25 mouse cellular contexts compared by ENCODE assay signal in the genomic region with DNA sequence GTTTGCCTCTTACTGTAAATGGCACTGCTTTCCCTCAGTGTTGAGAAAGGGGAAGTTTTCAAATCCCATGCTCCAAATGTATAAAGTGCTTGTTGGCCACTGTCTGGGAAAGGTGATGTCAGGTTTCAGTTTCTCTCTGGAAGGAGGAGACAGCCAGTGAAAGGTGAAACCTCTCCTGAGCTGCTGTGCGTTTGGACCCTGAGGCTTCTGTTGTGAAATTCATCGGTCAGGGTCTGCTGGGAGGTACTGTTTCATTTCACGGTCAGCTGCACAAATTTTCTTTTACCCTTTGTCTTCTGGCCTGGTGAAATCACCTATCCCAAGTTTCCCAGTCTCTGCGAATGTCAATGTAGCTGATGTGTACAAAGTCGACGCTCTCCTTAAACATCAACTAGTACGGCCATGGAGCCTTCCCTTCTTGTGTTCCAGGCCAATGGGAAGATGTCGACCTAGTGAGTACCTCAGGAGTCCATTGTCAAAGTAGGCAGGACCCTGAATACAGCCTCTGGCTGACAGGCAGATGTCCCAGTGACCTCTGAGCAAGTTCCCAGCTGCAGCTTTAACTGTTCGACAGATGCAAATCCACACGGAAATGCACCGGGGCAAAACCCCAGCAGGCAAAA.
"Had no signal": no experiment of that assay in that cellular context is flagged by ENCODE, and none has a peak within 500 bp of the region (broad histone marks: within the 10 kb centered on the region; RNA-seq: fewer than 3 reads in every experiment).

No protein-coding gene starts in this region.

- H3K4me2 ChIP-seq: limb, embryonic 12.5 days; limb, embryonic 15.5 days; liver, embryonic 11.5 days; lung, embryonic 14.5 days; midbrain, embryonic 13.5 days; neural tube, embryonic 13.5 days had no signal

- DNase-seq: kidney, postnatal 10 days; kidney, postnatal 36 days; left cerebral cortex, postnatal 4 days; lung, embryonic 14.5 days; lung, postnatal 36 days; right cerebral cortex, adult 18-20 months; right cerebral cortex, postnatal 14 days; right cerebral cortex, postnatal 4 days; thymus, adult 2 months; thymus, postnatal 14 days; thymus, postnatal 4 days had no signal

- H3K9ac ChIP-seq: limb, embryonic 12.5 days; limb, embryonic 15.5 days; liver, embryonic 14.5 days; lung, embryonic 14.5 days; midbrain, embryonic 13.5 days; neural tube, embryonic 13.5 days had no signal

- H3K9me3 ChIP-seq: limb, embryonic 12.5 days; limb, embryonic 15.5 days; megakaryocyte, embryonic 14.5 days; midbrain, embryonic 10.5 days; midbrain, embryonic 13.5 days; neural tube, embryonic 13.5 days had no signal

- H3K4me3 ChIP-seq: limb, embryonic 12.5 days; limb, embryonic 15.5 days; megakaryocyte, embryonic 14.5 days; midbrain, embryonic 10.5 days; midbrain, embryonic 13.5 days; myocyte; neural tube, embryonic 13.5 days had no signal

- H3K27me3 ChIP-seq: limb, embryonic 12.5 days; limb, embryonic 15.5 days; megakaryocyte, embryonic 14.5 days; midbrain, embryonic 13.5 days; neural tube, embryonic 13.5 days had no signal

- H3K4me1 ChIP-seq: limb, embryonic 15.5 days; midbrain, embryonic 10.5 days; midbrain, embryonic 13.5 days; neural tube, embryonic 13.5 days had no signal

- H3K27ac ChIP-seq: limb, embryonic 12.5 days; limb, embryonic 15.5 days; liver, embryonic 14.5 days; midbrain, embryonic 10.5 days; midbrain, embryonic 13.5 days; neural tube, embryonic 13.5 days; stomach, postnatal 0 days had no signal

- ATAC-seq: inflammation-experienced regulatory T-cells, adult 6 months; intestine, postnatal 0 days; lung, postnatal 0 days; midbrain, embryonic 13.5 days; midbrain, embryonic 16.5 days had no signal
